Mouse (Mus musculus) frontal cortex, adult (tissue): ENCODE measurements at regions not wholly inside any gene's neighbourhood (a gene's known extent, or its start where the extent isn't known, plus 50 kb on each side); places are given as distances from the start of the nearest gene placed in this dataset.
"Not testable (repeated sequence)": the region's sequence is repeated elsewhere in the genome, so short reads cannot be mapped to it uniquely, and the experiment has no call there.

Source experiments
- ATAC-seq: cut with Nextera tagmentation; 2 replicates; pipeline ENCODE4 v1.9.2; 2017; ENCODE audit warnings: mild to moderate bottlenecking, moderate library complexity, mixed read lengths; ENCODE audit not compliant: low TSS enrichment

GRCm38 (mm10) chr11:15027213-15027612, 428.1 kb downstream of the Pom121l12 start:
- peak; percentile 93 for ATAC-seq

GRCm38 (mm10) chr11:15042168-15042567, 443.1 kb downstream of the Pom121l12 start:
- no peak for ATAC-seq

- not testable (repeated sequence) for ATAC-seq
Observed at GRCm38 (mm10) chr11:15088918-15089645, 490.0 kb downstream of the Pom121l12 start.

GRCm38 (mm10) chr11:15096900-15097299, 497.8 kb downstream of the Pom121l12 start:
- ATAC-seq = no peak

GRCm38 (mm10) chr11:15108046-15108445, 509.0 kb downstream of the Pom121l12 start:
- ATAC-seq = peak; percentile 44; the same call in 1 of the 2 replicates

GRCm38 (mm10) chr11:15113583-15113982, 514.5 kb downstream of the Pom121l12 start:
- ATAC-seq = no peak

- ATAC-seq = no peak
Observed at GRCm38 (mm10) chr11:15125812-15126211, 526.7 kb downstream of the Pom121l12 start.
